Mouse (Mus musculus) stomach, embryonic 15.5 days (tissue): ENCODE data around the gene Gm6993. TPM values are rescaled to one million over a fixed set of nuclear protein-coding genes. Genes with fewer than 3 reads are reported as not detected.
A peak's percentile ranks its signal among the peaks of the same experiment; 100 is the strongest.

Experiments used
- ATAC-seq: fragments of 200-750 bp; cut with Nextera tagmentation; 2 replicates; pipeline ENCODE4 v1.8.0; 2017; ENCODE audit warnings: low read depth, moderate number of reproducible peaks, moderate TSS enrichment; ENCODE audit not compliant: insufficient read depth, low FRiP score
- H3K27ac ChIP-seq: fragments of 300-500 bp; sonication (generic); 2 replicates; pipeline ENCODE4 v1.5.1; 2015; ENCODE audit warnings: mild to moderate bottlenecking, inconsistent platforms
- H3K27me3 ChIP-seq: fragments of 300-500 bp; sonication (generic); replicated peaks from 2 replicates; pipeline ENCODE4 v1.6.1; 2015; ENCODE audit warnings: inconsistent platforms
- H3K36me3 ChIP-seq: fragments of 300-500 bp; sonication (generic); 2 replicates; pipeline ENCODE4 v1.6.1; 2015; ENCODE audit warnings: inconsistent platforms
- H3K4me1 ChIP-seq: fragments of 300-500 bp; sonication (generic); 2 replicates; pipeline ENCODE4 v1.6.1; 2015; ENCODE audit warnings: inconsistent platforms
- H3K4me2 ChIP-seq: fragments of 300-500 bp; sonication (generic); 2 replicates; pipeline ENCODE4 v1.6.1; 2015; ENCODE audit warnings: mild to moderate bottlenecking, inconsistent platforms
- H3K4me3 ChIP-seq: fragments of 300-500 bp; sonication (generic); replicated peaks from 2 replicates; pipeline ENCODE4 v1.5.1; 2015; ENCODE audit warnings: inconsistent platforms
- H3K9ac ChIP-seq: fragments of 300-500 bp; sonication (generic); 2 replicates; pipeline ENCODE4 v1.6.1; 2015; ENCODE audit warnings: inconsistent platforms
- H3K9me3 ChIP-seq: fragments of 300-500 bp; sonication (generic); 2 replicates; pipeline ENCODE4 v1.6.1; 2016; ENCODE audit warnings: inconsistent platforms
- WGBS: fragments of 180-500 bp; shearing (Covaris S2); methylation state at CpG from one replicate; pipeline ENCODE4 v1.1.7; 2015; 5-methylcytosine and 5-hydroxymethylcytosine counted together
- polyA plus RNA-seq: library from polyadenylated mRNA; unstranded; fragments of >200 nt; fragmentation: Nextera tagmentation; extraction: Ambion mirVana; gene quantifications from 2 replicates; pipeline ENCODE4 v1.2.1, GENCODE M21; 2015

Gene Gm6993
- polyA plus RNA-seq, 1 experiment from 2014 or later: not detected

DNA sequence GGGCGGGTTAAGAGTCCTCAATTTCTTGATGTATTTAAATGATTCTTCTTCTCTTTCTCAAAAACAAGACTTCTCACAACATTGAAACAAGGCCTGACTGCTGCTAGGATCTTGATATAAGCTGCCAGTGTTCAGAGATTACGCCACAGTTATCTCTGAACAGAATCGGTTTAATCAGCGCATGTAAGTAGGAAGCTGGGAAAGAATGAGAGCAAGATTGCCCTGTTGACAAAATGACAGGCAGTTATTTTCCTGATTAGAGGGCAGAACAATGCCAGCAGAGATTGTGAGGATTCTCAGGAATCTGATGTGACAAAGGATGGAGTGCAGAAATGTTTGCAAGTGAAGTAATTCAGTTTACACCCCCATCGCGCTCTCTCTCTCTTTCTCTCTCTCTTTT is 19.0 kb upstream of the Gm6993 start:
- no peaks in the 10 kb centered on the region for H3K27me3 ChIP-seq
- no peak overlapping the region for H3K27ac ChIP-seq
- no peaks in the 10 kb centered on the region for H3K9me3 ChIP-seq
- no peaks in the 10 kb centered on the region for H3K4me1 ChIP-seq
- 78% methylated on average over 6 of the region's 6 CpGs for WGBS
- no peak for ATAC-seq
- H3K4me2 ChIP-seq: no peak overlapping the region
- H3K9ac ChIP-seq: no peak overlapping the region
- no peak overlapping the region for H3K4me3 ChIP-seq
- H3K36me3 ChIP-seq: no peaks in the 10 kb centered on the region

GRCm38 (mm10) chr12:31222282-31222681 is 18.3 kb upstream of the Gm6993 start:
- WGBS: 47% methylated on average over 2 of the region's 2 CpGs
- no peak for ATAC-seq
- Histone ChIP-seq H3K27ac (no peak overlapping the region), H3K9ac (no peak overlapping the region), H3K4me1 (no peaks in the 10 kb centered on the region), H3K9me3 (no peaks in the 10 kb centered on the region), H3K4me3 (no peak overlapping the region), H3K36me3 (no peaks in the 10 kb centered on the region), H3K4me2 (no peak overlapping the region), H3K27me3 (no peaks in the 10 kb centered on the region)

- no peak overlapping the region for H3K4me3 ChIP-seq
- H3K9me3 ChIP-seq: no peaks in the 10 kb centered on the region
- no peaks in the 10 kb centered on the region for H3K36me3 ChIP-seq
- no peak overlapping the region for H3K27ac ChIP-seq
- no peak for ATAC-seq
- 35% methylated on average over 3 of the region's 3 CpGs for WGBS
- no peak overlapping the region for H3K4me2 ChIP-seq
- H3K4me1 ChIP-seq: no peaks in the 10 kb centered on the region
- no peaks in the 10 kb centered on the region for H3K27me3 ChIP-seq
- no peak overlapping the region for H3K9ac ChIP-seq
Observed at GRCm38 (mm10) chr12:31222741-31223140, 17.8 kb upstream of the Gm6993 start.

DNA sequence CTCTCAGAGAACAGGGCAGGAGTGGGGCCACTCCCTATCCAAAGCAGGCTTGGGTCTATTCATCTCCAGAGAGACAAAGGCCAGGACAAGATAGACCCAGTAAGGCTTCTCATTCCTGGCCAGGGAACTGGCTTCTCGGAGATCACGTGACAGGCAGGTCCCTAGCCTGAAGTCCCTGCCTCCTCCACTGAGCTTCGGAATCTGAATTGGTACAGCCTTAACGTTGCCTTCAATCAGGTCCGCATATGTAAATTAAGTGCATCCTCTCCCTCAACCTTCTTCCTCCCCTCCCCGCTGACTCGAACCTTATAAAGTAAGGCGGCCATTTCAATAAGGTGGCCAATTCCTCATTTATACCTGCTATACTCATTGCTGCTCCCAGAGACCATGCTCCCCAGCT is 15.1 kb upstream of the Gm6993 start:
- 69% methylated on average over 8 of the region's 8 CpGs for WGBS
- H3K4me2 ChIP-seq: no peak overlapping the region
- no peak for ATAC-seq
- H3K9ac ChIP-seq: no peak overlapping the region
- no peaks in the 10 kb centered on the region for H3K36me3 ChIP-seq
- H3K4me1 ChIP-seq: peaks cover 3% of the 10 kb centered on the region; the same call in 1 of the 2 replicates
- no peak overlapping the region for H3K27ac ChIP-seq
- H3K4me3 ChIP-seq: no peak overlapping the region
- no peaks in the 10 kb centered on the region for H3K9me3 ChIP-seq
- no peaks in the 10 kb centered on the region for H3K27me3 ChIP-seq

- Histone ChIP-seq H3K4me2 (no peak overlapping the region), H3K36me3 (no peaks in the 10 kb centered on the region), H3K27me3 (no peaks in the 10 kb centered on the region), H3K9me3 (no peaks in the 10 kb centered on the region), H3K9ac (no peak overlapping the region), H3K27ac (no peak overlapping the region), H3K4me3 (no peak overlapping the region), H3K4me1 (peaks cover 3% of the 10 kb centered on the region; the same call in 1 of the 2 replicates)
- 59% methylated on average over 3 of the region's 3 CpGs for WGBS
- peak; percentile 57; the same call in 1 of the 2 replicates for ATAC-seq
Observed at GRCm38 (mm10) chr12:31227167-31227566, 13.4 kb upstream of the Gm6993 start.

GRCm38 (mm10) chr12:31228878-31229277 is 11.7 kb upstream of the Gm6993 start:
- no peaks in the 10 kb centered on the region for H3K36me3 ChIP-seq
- H3K4me3 ChIP-seq: no peak overlapping the region
- H3K9ac ChIP-seq: no peak overlapping the region
- H3K9me3 ChIP-seq: no peaks in the 10 kb centered on the region
- H3K4me1 ChIP-seq: peaks cover 3% of the 10 kb centered on the region; the same call in 1 of the 2 replicates
- no peak overlapping the region for H3K4me2 ChIP-seq
- no peak overlapping the region; the same call in 1 of the 2 replicates for H3K27ac ChIP-seq
- H3K27me3 ChIP-seq: no peaks in the 10 kb centered on the region
- WGBS: 33% methylated on average over 7 of the region's 7 CpGs
- no peak for ATAC-seq

GRCm38 (mm10) chr12:31232635-31233034 is 7.9 kb upstream of the Gm6993 start:
- Histone ChIP-seq H3K9ac (no peak overlapping the region), H3K4me1 (peaks cover 3% of the 10 kb centered on the region; the same call in 1 of the 2 replicates), H3K36me3 (no peaks in the 10 kb centered on the region), H3K27ac (no peak overlapping the region), H3K4me3 (no peak overlapping the region), H3K4me2 (no peak overlapping the region), H3K9me3 (no peaks in the 10 kb centered on the region), H3K27me3 (no peaks in the 10 kb centered on the region)
- no peak for ATAC-seq
- WGBS: 78% methylated on average over 1 of the region's 1 CpGs

DNA sequence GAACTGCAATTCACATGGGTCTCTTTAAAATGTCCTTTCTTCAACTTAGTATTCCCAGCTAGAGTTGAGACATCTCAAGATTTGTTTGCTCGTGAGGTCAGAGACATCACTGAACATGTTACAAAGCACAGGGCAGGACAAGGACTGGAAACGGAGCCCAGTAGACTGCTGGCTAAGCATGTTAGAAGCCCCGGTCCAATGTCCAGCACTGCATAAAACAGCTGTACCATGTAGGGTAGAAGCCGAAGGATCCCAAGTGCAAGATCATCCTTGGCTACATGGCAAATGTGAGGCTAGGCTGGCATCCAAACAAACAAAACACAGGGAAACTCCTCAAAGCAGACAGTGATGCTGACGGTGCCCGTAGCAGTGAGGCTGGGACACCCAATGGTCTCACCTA is 5.6 kb upstream of the Gm6993 start:
- H3K9me3 ChIP-seq: no peaks in the 10 kb centered on the region
- H3K9ac ChIP-seq: no peak overlapping the region
- H3K36me3 ChIP-seq: no peaks in the 10 kb centered on the region
- no peaks in the 10 kb centered on the region for H3K27me3 ChIP-seq
- no peak overlapping the region for H3K4me3 ChIP-seq
- no peaks in the 10 kb centered on the region for H3K4me1 ChIP-seq
- no peak overlapping the region for H3K27ac ChIP-seq
- WGBS: 90% methylated on average over 6 of the region's 6 CpGs
- ATAC-seq: no peak
- no peak overlapping the region for H3K4me2 ChIP-seq

- Histone ChIP-seq H3K27ac (0 out of 2 replicates have a peak overlapping the region, but pooled peaks have one; percentile 3), H3K36me3 (no peaks in the 10 kb centered on the region), H3K4me3 (no peak overlapping the region), H3K4me2 (no peak overlapping the region), H3K27me3 (no peaks in the 10 kb centered on the region), H3K9ac (no peak overlapping the region), H3K9me3 (no peaks in the 10 kb centered on the region), H3K4me1 (no peaks in the 10 kb centered on the region)
- WGBS: 62% methylated on average over 12 of the region's 12 CpGs
- no peak; the same call in 1 of the 2 replicates for ATAC-seq
Observed at GRCm38 (mm10) chr12:31236861-31237595, 3.5 kb upstream of the Gm6993 start.

DNA sequence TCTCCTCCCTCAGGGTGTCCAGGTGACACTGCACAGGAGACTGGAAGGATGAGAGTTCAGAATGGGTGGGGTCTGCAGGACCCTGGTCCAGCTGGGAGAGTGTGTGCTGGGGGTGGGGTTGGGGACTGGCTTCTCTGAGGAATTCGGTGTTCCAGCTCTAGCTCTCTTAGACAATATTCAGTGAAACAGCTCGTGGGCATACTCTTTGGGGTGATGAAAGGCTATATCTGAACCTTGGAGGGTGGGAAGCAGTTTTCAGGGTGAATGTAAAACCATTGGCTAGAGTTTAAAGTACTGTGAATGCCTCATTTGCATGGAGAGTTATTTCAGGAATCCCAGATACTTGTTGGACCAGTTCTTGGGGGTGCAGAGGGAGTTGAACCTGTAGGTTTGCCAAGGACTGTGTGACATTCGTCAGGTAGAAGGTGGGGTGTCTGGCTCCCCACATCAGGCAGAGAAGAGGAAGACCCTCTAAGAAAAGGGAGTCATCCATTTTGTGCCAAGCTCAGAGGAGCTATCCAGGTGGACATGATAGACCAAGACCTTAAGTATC is 1.5 kb upstream of the Gm6993 start:
- 64% methylated on average over 3 of the region's 3 CpGs for WGBS
- no peak for ATAC-seq
- H3K9me3 ChIP-seq: no peaks in the 10 kb centered on the region
- no peak overlapping the region for H3K4me2 ChIP-seq
- no peak overlapping the region for H3K9ac ChIP-seq
- no peak overlapping the region for H3K27ac ChIP-seq
- H3K27me3 ChIP-seq: no peaks in the 10 kb centered on the region
- H3K36me3 ChIP-seq: no peaks in the 10 kb centered on the region
- H3K4me1 ChIP-seq: no peaks in the 10 kb centered on the region
- no peak overlapping the region for H3K4me3 ChIP-seq

DNA sequence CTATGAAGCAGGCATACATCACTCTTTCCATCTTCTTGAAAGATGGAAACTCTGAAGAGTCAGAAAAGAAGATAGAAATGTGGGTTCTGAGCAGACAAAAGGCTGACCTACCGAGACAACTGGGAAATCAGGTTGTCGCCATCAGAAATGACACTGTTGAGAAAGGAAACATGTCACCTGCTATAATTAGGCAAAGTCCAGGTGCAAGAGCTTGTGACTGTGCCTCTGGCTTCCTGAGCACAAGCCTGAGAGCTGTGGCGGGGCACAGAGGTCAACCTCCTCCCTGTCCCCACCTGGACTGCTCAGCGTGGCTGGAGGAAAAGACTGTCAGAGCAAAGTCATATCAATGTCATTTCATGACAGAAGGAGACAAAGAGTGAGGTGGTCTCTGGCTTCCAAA is 772 bp upstream of the Gm6993 start:
- H3K27me3 ChIP-seq: no peaks in the 10 kb centered on the region
- no peak overlapping the region for H3K9ac ChIP-seq
- no peaks in the 10 kb centered on the region for H3K36me3 ChIP-seq
- WGBS: 60% methylated on average over 4 of the region's 4 CpGs
- H3K4me3 ChIP-seq: no peak overlapping the region
- no peaks in the 10 kb centered on the region for H3K4me1 ChIP-seq
- H3K4me2 ChIP-seq: no peak overlapping the region
- ATAC-seq: no peak
- H3K9me3 ChIP-seq: no peaks in the 10 kb centered on the region
- no peak overlapping the region for H3K27ac ChIP-seq

DNA sequence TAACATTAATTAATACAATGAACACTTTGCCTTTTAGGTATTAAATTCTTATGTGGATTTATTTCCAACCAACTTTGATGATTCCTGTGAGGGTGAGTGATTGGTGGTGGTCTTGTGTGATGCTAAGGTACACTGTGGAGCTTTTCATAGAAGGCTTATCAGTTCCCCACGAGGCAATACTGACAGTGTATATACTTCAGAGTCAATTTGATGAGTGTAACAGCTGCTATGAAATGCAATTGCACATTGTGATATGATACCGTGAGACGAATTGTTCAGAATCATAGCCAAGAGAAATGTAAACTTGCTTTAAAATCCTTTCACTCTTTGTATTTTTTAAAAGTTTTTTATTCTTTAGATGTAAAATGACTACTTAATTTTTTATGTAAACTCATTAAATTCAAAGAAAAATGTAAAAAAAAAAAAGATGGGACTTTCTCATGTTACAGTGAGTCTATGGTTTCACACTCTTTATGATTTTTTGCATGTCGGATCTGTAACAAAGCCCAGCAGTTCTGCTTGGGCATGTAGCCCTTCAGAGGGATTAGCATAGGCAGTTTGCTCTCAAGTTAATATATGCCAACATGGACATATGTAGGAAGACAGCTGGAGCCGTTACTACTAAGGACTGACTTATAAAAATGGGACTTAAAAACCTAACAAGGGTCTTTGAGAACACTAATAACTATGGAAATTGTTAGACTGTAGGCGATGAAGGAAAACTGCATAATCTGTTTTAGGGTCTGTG is 1.2 kb downstream of the Gm6993 start:
- Histone ChIP-seq H3K4me1 (0 out of 2 replicates have a peak, but pooled peaks cover 2% of the 10 kb centered on the region), H3K9ac (no peak overlapping the region), H3K9me3 (no peaks in the 10 kb centered on the region), H3K4me3 (no peak overlapping the region), H3K27ac (no peak overlapping the region), H3K36me3 (no peaks in the 10 kb centered on the region), H3K4me2 (no peak overlapping the region), H3K27me3 (no peaks in the 10 kb centered on the region)
- WGBS: 48% methylated on average over 6 of the region's 6 CpGs
- no peak for ATAC-seq
